Mouse (Mus musculus): Measurements from ENCODE around the gene Zic4.

Gene Zic4

GRCm38 (mm10) chr9:91361856-91362601 lies at the start of gene Zic4:
Gene Zic4 (plus strand): TSS chr9:91362413.
- DNase-seq (ENCODE audit: low spot score in 2 of 2) = no peak

- no peak for DNase-seq (ENCODE audit: low spot score in 2 of 2)
Measured at GRCm38 (mm10) chr9:91347591-91347990, 14.6 kb upstream of the Zic4 start.

- no peak for DNase-seq (ENCODE audit: low spot score in 2 of 2)
Measured at GRCm38 (mm10) chr9:91348746-91349145, 13.5 kb upstream of the Zic4 start.

GRCm38 (mm10) chr9:91350211-91350791 lies 11.9 kb upstream of the Zic4 start:
- no peak for DNase-seq (ENCODE audit: low spot score in 2 of 2)

- DNase-seq (ENCODE audit: low spot score in 2 of 2) = no peak
Measured at GRCm38 (mm10) chr9:91350861-91351291, 11.3 kb upstream of the Zic4 start.

- DNase-seq (ENCODE audit: low spot score in 2 of 2) = no peak
Measured at GRCm38 (mm10) chr9:91351361-91351760, 10.9 kb upstream of the Zic4 start.

- no peak for DNase-seq (ENCODE audit: low spot score in 2 of 2)
Measured at GRCm38 (mm10) chr9:91351961-91352411, 10.2 kb upstream of the Zic4 start.

GRCm38 (mm10) chr9:91352786-91353185 lies 9.4 kb upstream of the Zic4 start:
- no peak for DNase-seq (ENCODE audit: low spot score in 2 of 2)

GRCm38 (mm10) chr9:91353551-91354433 lies 8.4 kb upstream of the Zic4 start:
- no peak for DNase-seq (ENCODE audit: low spot score in 2 of 2)

- no peak for DNase-seq (ENCODE audit: low spot score in 2 of 2)
Measured at GRCm38 (mm10) chr9:91354434-91355269, 7.6 kb upstream of the Zic4 start.

GRCm38 (mm10) chr9:91355270-91355589 lies 7.0 kb upstream of the Zic4 start:
- DNase-seq (ENCODE audit: low spot score in 2 of 2) = no peak

GRCm38 (mm10) chr9:91355629-91356352 lies 6.4 kb upstream of the Zic4 start:
- no peak for DNase-seq (ENCODE audit: low spot score in 2 of 2)

GRCm38 (mm10) chr9:91356353-91356740 lies 5.9 kb upstream of the Zic4 start:
- DNase-seq (ENCODE audit: low spot score in 2 of 2) = no peak

- no peak for DNase-seq (ENCODE audit: low spot score in 2 of 2)
Measured at GRCm38 (mm10) chr9:91357321-91357720, 4.9 kb upstream of the Zic4 start.

GRCm38 (mm10) chr9:91358851-91359687 lies 3.1 kb upstream of the Zic4 start:
- DNase-seq (ENCODE audit: low spot score in 2 of 2) = no peak

- DNase-seq (ENCODE audit: low spot score in 2 of 2) = no peak
Measured at GRCm38 (mm10) chr9:91360151-91361032, 1.8 kb upstream of the Zic4 start.

GRCm38 (mm10) chr9:91361033-91361855 lies 969 bp upstream of the Zic4 start:
- no peak for DNase-seq (ENCODE audit: low spot score in 2 of 2)

Measured in urinary bladder, postnatal 36 days (tissue).